Mouse (Mus musculus) mature B cell (primary cell): ENCODE measurements around the gene Zfp14.

Experiments
- in situ Hi-C: fragments of 300-500 bp; cut with MboI; formaldehyde crosslinking; loops from 2 replicates; pipeline ENCODE4 v1.14.3; 2019

The Zfp14 gene

DNA sequence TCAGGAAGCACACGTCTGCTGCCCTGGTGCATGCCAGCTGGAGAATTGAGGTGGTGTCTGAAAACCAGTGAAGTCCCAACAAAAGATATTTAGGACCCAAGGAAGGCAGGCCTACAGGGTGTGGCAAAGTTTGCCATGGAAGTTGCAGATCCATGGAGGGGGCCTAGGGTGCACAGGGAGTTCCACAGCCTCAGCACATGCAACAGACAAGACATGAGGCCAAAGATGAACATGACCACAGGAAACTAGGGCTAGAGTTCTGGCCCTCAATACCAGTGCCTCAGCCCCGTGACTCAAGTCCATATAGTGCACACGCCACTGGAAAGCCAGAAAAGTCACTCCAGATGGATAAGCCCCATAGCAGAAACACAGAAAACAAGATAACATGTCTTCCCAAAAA lies 22.6 kb downstream of the Zfp14 start:
- in situ Hi-C loops = no loop called here

DNA sequence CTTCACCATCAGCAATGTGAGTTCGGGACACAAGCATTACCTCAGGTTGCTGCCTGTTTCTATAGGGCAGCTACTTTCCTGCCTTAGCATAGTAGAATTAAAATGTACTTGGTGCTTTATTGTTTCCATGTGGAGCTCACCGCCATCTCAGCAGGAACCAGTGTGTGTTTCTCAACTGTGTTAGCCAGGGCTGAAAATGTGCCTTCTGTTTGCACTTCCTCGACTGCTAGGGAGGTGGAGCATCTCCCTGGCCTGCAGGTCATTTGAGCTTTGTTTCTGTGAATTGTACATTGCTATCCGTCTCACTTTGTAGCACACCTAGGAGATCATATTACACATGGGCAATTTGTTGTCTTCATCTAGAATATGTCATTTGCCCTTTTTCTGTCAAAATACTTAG lies 23.8 kb downstream of the Zfp14 start:
- in situ Hi-C loops = no loop called here

DNA sequence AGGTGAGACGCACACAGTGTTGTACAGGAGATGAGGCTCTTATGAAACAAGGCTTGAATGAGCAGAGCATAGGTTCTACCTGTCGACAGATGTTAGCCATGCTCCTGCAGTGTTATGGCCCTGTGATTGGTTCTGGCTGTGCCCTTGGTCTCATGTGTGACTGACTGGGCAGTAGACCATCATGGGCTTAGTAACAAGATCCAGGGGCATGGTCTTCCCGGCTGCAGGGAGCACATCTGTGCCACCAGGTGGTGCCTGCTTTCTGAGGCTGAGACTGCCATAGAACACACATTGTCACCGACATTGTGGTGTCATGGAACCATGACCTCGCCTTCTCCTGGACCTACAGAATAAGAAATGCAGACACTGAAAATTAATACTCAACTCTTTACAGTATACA lies 25.8 kb downstream of the Zfp14 start:
- in situ Hi-C loops = no loop called here

DNA sequence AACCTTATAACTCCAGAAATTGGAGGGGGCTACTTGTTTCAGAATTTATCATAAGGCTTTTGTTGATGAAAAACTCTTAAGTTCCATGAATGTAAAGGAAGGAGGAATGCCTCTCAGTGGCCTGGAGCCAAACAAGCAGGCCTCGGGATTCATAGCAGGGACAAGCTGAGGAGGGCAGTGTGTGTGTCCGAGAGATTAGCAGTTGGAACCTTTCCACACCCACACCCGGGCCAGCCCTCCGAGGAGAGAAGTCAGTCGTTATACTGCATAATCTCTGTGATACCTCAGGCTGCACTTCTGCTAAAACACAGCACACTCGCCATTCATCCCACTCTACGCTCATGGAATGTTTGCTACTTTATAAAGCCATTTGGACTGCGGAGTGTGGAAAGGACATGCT lies 27.4 kb downstream of the Zfp14 start:
- in situ Hi-C loops = no loop called here

DNA sequence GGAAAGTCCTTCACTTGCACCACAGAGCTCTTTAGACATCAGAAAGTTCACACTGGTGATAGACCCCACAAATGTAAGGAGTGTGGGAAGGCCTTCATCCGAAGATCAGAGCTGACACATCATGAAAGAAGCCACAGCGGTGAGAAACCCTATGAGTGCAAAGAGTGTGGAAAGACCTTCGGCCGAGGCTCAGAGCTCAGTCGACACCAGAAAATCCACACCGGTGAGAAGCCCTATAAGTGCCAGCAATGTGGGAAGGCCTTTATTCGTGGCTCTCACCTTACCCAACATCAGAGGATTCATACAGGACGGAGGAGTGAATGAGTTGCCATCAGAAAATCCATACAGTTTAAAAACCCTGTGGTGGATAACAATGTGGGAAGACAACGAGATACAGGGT lies 27.9 kb downstream of the Zfp14 start:
- in situ Hi-C loops = no loop called here

DNA sequence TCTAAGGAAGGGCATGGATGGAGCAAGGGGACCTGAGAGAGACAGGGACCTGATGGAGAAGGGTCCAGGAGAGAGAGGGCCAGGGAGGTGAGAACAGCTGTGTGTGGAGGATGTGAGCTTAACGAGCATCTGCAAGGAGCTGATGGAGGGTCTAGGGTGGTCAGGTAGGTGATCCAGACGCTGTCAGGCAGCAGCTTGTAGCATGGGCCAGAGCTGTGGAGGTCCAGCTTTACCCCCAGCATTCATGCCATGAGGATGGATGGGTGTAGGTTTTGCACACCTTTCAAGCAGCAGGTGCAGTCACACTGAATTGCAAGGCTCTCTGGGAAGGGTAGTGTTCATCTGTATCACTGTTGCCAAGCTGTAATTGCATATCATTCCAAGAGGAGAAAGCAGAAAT lies 31.6 kb downstream of the Zfp14 start:
- in situ Hi-C loops = no loop called here

DNA sequence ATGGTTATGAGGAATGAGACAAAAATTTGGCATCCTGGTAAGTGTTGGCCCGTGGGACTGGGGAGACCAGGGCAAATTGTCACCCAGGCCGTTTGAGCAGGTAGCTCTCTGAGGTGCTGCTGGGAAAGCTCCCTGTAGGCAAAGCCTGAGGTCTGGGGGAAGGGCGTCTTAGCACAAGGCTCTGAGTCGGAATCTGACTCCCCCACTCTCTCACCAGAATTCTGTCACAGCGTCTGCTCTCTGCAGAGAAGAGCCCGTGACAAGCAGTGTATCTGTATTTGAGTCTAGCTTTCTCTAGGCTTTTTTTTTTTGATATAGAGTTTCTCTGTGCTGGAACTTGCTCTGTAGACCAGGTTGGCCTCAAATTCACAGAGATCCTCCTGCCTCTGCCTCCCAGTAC lies 34.0 kb downstream of the Zfp14 start:
- in situ Hi-C loops = no loop called here

DNA sequence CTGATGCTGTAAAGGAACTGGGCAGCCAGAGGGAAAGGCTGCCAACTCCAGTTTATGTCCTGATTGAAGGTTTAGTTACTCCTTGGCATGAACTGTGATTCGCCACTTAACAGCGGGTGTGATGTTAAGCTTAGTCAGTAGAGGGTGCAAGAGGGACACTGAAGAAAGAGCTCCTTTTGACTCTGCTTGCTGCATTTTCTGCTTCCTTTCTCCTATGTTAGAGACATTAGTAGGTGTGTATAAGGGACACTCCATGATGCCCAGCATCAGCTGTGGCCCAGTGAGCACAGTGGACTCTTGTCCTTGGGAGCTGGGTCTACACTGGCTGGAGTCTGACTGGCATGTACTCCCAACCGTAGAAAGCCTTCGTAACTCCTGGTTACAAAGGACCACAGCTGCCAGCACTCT lies 38.2 kb downstream of the Zfp14 start:
- in situ Hi-C loops = no loop called here

DNA sequence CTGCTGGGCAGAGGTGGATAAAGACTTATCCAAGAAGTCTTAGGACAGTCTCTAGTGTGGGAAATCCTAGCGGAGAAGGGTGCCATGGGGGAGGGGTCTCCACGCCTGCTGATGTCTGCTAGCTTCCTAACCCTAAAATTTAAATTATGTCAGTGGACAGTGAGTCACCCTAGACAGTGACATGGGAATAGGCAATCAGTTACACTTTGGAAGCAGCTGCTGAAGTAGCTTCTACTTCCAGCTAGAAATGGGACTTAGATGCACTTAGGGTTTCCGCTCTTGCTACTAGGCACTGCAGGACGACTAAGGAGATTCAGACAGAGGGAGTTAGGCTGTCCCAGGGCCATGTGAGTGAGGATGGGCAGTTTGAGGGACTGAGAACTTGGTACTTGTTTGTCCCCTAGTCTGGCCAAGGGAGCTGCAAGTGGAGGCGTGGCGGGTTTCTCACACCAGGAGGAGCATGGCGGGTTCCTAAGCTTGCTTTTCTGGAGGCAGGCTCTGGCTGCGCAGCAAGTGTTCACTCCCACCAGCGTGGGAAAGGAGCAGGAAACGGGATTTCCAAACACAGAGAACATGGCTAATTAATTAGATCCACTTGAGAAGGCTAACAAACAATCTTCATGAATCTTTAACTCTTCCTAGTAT lies 40.5 kb downstream of the Zfp14 start:
- in situ Hi-C loops = no loop called here

DNA sequence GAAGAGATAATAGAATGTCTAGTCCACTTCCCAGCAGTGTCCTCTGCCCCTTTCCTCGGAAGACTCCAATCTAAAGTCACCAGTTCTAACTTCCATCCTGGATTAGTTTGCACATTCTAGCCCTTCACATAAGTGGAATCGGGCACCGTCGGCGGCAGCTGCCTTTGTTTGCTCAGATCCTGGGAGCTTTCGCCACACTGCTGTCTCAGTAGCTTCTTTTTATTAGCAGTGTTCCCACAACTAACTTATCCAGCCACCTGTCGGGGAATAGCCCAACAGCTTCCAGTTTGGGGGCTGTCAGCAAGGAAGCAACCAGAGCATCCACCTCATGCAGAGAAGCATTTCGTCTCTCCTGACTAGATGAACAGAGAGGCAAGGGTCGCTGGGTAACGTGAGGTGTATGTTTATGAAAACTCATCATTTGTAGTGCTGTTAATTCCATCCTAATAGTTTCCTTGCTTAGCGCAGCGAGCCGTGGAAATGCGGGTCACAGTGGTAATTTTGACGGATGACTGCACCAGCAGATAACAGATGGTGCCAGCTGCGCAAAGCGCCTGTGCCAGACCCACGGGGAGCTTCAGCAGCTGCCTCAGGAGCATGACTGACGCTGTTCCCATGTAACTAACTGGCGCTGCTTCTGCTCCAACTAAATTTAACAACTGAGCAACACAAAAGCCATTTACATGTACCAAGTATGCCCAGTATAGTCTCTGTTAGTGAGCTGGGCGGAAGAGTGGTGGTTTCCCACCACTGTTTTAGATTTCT lies 41.7 kb downstream of the Zfp14 start:
- in situ Hi-C loops = no loop called here

DNA sequence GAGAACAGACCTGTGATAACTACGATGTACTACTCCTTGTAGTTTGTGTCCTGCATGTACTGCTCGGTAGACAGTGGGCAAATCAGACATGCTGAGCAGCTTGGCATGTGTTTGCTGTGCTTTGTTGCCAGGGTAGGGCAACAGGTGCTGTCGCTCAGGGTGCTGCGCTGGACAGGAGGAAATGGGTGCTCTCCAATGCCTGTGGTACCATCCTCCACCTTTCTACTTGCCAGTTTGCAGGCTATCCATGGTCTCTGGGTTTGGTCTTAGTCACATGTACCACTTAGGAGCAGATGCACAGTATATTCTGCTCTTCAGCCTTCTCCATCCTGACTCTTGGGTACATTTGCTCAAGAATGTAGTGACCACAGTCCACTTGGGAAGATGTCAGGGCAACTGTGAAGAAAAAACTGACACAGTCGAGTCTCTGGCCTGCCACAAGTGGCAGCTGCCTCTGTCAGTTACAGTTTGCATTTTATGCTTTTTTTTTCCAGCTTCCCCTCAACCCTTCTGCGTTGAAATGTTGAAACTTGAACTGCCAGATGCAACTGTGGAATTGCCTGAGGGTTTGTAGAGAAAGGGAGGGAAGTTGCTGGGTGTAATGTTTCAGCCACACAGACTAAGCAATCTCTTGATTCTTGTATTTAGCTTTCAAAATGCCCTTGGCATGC lies 43.0 kb downstream of the Zfp14 start:
- in situ Hi-C loops = no loop called here

DNA sequence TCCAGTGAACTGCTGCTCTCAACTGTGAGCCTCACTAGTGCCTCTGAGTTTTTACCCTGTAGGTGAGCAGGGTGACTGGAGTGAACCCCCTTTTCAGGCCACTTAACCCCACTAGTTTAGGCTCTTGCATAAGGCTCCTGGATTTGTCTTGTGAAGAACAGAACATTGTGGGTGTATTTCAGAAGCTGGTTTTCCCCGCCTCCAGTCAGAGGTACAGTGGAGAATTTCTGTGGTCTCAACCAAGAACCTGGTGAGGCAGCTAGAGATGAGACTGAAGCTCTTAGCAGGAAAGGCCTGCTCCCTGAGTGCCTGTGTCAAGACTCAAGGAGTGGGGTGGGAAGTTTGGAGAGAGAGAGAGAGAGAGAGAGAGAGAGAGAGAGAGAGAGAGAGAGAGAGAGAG lies 43.6 kb downstream of the Zfp14 start:
- in situ Hi-C loops = no loop called here

DNA sequence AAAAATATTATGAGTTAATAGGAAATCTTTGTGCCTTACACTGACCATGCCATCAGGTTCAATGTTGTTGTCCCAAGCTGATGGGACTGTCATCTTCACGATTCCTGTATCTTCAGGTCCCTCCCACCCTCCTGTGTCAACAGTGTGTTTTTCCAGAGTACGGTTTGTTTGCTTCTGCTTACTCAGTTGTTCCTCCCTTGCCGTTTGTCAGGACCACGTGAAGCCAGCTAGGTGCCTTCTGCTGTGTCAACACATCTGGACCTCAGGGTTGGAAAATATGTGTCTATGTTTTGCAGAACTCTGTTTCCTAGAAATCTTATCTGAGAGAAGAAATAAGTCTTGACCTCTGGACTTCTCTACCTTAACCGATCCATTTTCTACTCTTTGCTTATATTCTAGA lies 50.6 kb downstream of the Zfp14 start:
- in situ Hi-C loops = no loop called here

DNA sequence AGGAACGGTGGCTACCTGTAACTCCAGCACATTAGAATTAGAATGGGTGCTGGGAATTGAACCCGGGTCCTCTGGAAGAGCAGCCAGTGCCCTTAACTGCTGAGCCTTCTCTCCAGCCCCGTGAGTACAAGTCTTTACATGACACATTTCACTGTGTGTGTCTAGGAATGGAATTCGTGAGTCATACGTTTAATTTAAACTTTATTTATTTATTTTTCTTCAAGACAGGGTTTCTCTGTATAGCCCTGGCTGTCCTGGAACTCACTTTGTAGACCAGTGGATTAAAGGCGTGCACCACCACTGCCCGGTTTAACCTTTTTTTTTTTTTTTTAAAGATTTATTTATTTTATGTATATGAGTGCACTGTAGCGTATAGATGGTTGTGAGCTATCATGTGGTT lies 56.0 kb downstream of the Zfp14 start:
- in situ Hi-C loops = no loop called here

DNA sequence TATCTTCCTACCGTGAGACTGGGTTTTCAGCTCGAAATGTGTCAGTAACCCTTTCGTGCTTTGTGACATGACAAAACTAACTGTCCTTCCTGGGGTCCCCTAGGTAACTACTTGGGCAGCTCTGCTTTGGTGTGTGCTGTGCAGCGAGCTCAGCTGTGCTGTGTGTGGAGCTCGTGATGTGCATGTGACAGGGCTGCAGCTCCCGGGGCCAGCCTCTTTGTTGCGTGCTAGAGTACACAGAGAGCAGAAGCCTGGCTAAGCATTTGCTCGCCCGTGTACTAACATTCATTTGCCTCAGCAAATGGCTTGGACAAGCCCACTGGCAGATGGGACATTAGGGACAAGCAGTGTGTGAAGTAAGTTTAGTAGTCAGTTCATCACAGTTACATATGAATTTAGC lies 57.8 kb downstream of the Zfp14 start:
- in situ Hi-C loops = no loop called here

DNA sequence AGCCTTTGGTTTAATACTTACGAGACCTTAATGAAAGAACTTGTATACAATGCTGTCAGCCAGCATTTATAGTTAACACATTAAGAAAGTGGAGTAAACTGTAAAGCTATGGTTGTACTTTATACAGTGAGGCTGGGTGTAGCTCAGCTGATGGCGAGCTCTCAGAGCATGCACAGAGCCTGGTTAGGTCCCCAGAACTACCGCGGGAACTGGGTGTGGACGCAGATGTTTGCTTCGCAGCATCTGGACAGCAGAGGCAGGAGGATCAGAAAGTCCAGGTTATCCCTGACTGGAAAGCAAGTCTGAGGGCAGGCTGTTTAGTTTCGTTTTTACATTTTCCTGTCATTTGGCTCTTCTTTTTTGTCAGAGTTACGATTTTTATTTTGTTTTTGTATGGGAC lies 58.5 kb downstream of the Zfp14 start:
- in situ Hi-C loops = no loop called here

DNA sequence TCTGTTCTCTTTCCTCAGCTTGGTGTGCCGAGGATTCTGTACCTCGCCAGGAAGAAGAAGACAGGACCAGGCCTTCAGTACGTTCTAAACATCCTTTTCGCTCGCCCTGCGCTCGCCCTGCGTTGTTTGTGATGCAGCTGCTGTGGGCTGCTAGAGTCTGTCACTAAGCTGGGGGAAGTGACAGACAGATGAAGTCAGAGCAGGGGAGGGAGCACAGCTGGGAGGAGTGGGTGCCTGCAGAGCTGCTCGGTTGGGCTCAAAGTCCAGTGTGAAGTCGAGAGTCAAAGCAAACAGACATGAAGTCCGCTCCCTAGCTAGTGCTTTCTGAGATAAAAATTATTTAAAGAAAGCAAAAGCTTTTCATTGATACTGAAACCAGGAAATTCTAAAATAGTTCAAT lies 62.1 kb downstream of the Zfp14 start:
- in situ Hi-C loops = no loop called here

DNA sequence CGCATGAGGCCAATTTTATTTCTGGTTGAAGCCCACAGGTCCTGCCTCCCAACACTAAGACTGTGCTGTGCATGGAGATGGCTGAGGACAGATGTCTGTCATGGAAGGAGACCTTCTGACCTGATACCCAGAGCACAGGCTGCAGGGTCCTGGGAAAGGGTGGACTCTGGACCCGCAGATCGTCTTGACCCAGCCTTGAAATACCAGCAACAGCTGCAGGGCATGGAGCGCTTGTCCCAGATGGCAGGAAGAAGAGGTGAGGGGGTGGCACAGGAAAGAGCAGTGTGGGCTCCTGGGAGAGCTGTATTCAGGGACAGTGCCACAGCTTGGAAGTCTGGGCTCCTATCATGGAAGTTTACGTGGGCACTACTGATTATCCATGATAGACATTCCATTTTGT lies 63.6 kb downstream of the Zfp14 start:
- in situ Hi-C loops = no loop called here
